Mouse (Mus musculus) brain, embryonic 14.5 days (tissue): ENCODE results near the gene Pou2f3.

Experiments used
- CTCF ChIP-seq: fragments of 200-500 bp; IDR thresholded peaks from 2 replicates; pipeline ENCODE4 v1.5.1; 2012; ENCODE audit warnings: inconsistent platforms, mild to moderate bottlenecking, moderate library complexity, borderline replicate concordance; ENCODE audit not compliant: insufficient read depth, insufficient read length; ENCODE audit errors: extremely low read depth
- POLR2A ChIP-seq: fragments of 200-500 bp; IDR thresholded peaks from 2 replicates; pipeline ENCODE4 v1.6.1; 2012; ENCODE audit warnings: mild to moderate bottlenecking, inconsistent platforms, borderline replicate concordance; ENCODE audit not compliant: poor library complexity, insufficient read depth, insufficient read length, severe bottlenecking; ENCODE audit errors: extremely low read depth

DNA sequence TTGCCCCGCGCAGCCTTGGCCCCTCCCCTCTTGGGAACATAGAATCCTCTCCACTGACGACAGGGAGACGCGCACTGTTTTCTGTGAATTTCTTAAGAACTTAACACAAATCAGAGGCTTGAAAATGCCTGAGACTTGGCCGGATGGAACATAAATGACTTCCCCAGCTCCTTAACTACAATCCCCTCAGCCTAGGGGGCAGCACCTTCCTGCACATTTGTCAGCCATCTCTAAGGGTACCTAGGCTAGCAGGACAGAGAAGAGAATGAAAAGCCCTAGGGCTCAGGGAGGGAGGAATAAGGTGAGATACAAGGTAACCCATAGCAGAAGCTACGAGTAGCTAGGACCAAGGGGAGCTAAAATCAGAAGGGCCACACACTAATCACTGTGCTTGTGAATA lies 32.0 kb downstream of the Pou2f3 start:
- TF ChIP-seq POLR2A (no peak), CTCF (no peak)
